Mouse (Mus musculus) liver, embryonic 12.5 days (tissue): ENCODE data around the gene Myct1. TPM values are rescaled to one million over a fixed set of nuclear protein-coding genes. Genes with fewer than 3 reads are reported as not detected.
A peak's percentile ranks its signal among the peaks of the same experiment; 100 is the strongest.

Experiments
- ATAC-seq: fragments of 200-750 bp; cut with Nextera tagmentation; 2 replicates; pipeline ENCODE4 v1.8.0; 2017; ENCODE audit warnings: moderate number of reproducible peaks, mild to moderate bottlenecking, moderate library complexity
- H3K27ac ChIP-seq: fragments of 300-500 bp; sonication (generic); 2 replicates; pipeline ENCODE4 v1.5.1; 2016; ENCODE audit warnings: mild to moderate bottlenecking
- H3K27me3 ChIP-seq: fragments of 300-500 bp; sonication (generic); replicated peaks from 2 replicates; pipeline ENCODE4 v1.6.1; 2016; ENCODE audit warnings: mild to moderate bottlenecking, moderate library complexity
- H3K36me3 ChIP-seq: fragments of 300-500 bp; sonication (generic); 2 replicates; pipeline ENCODE4 v1.6.1; 2016; ENCODE audit warnings: mild to moderate bottlenecking, moderate library complexity
- H3K4me1 ChIP-seq: fragments of 300-500 bp; sonication (generic); 2 replicates; pipeline ENCODE4 v1.6.1; 2016
- H3K4me2 ChIP-seq: fragments of 300-500 bp; sonication (generic); 2 replicates; pipeline ENCODE4 v1.6.1; 2016; ENCODE audit warnings: mild to moderate bottlenecking, moderate library complexity
- H3K4me3 ChIP-seq: fragments of 300-500 bp; sonication (generic); 2 replicates; pipeline ENCODE4 v1.5.1; 2016; ENCODE audit warnings: mild to moderate bottlenecking, moderate library complexity
- H3K9ac ChIP-seq: fragments of 300-500 bp; sonication (generic); 2 replicates; pipeline ENCODE4 v1.6.1; 2016; ENCODE audit warnings: mild to moderate bottlenecking, moderate library complexity
- H3K9me3 ChIP-seq: fragments of 300-500 bp; sonication (generic); replicated peaks from 2 replicates; pipeline ENCODE4 v1.6.1; 2016; ENCODE audit warnings: mild to moderate bottlenecking, moderate library complexity
- WGBS: fragments of 180-500 bp; shearing (Covaris S2); methylation state at CpG from one replicate; pipeline ENCODE4 v1.1.7; 2016; ENCODE audit not compliant: insufficient replicate concordance; 5-methylcytosine and 5-hydroxymethylcytosine counted together
- polyA plus RNA-seq: library from polyadenylated mRNA; unstranded; fragments of >200 nt; fragmentation: Nextera tagmentation; extraction: Ambion mirVana; gene quantifications from 2 replicates; pipeline ENCODE4 v1.2.1, GENCODE M21; 2016

Gene Myct1
- polyA plus RNA-seq, 1 experiment from 2014 or later: 3.0 TPM

DNA sequence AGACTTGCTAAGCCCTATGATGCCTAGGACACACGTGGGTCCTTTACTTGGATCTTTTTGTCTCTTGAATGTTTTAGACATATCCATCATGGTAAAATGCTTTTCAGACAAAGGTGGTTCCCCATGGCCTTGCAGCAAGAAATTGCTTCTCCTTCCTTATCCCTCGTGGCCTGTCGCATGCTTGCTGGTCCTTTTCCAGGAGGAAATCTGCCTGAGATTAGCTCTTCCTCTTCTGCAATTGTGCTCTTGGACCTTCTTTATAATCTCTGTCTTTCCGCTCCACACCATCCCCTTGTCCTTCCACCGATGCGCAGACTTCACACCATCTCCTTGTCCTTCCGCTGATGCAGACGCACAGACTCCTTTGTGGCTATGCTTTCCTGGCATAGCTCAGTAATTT, 23.5 kb upstream of the Myct1 start:
- Histone ChIP-seq H3K9ac (no peak overlapping the region), H3K4me1 (no peaks in the 10 kb centered on the region), H3K27me3 (no peaks in the 10 kb centered on the region), H3K9me3 (no peaks in the 10 kb centered on the region), H3K27ac (no peak overlapping the region), H3K4me2 (no peak overlapping the region), H3K4me3 (no peak overlapping the region), H3K36me3 (no peaks in the 10 kb centered on the region)
- no peak for ATAC-seq
- 58% methylated on average over 8 of the region's 8 CpGs for WGBS

DNA sequence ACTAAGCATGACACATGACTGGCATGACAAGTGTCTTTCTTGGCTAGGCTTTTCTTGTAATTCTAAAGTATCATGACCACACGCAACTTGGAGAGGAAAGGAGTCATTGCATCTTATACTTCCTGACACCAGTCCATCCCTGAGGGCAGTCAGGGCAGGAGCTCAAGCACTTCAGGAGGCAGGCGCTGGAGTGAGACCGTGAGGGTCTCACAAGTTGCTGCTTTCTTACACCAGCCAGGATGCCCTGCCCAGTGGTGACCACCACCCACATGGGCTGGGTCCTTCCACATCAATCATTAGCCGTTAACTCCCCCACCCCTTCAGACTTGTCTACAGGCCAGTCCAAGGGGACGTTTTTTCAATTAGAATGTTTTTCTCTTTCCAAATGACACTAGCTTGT, 22.2 kb upstream of the Myct1 start:
- H3K4me3 ChIP-seq: no peak overlapping the region
- no peaks in the 10 kb centered on the region for H3K4me1 ChIP-seq
- H3K4me2 ChIP-seq: no peak overlapping the region
- H3K27ac ChIP-seq: no peak overlapping the region
- H3K36me3 ChIP-seq: no peaks in the 10 kb centered on the region
- 63% methylated on average over 5 of the region's 5 CpGs for WGBS
- ATAC-seq: no peak
- no peaks in the 10 kb centered on the region for H3K27me3 ChIP-seq
- H3K9ac ChIP-seq: no peak overlapping the region
- H3K9me3 ChIP-seq: no peaks in the 10 kb centered on the region

- no peak overlapping the region for H3K4me3 ChIP-seq
- no peak overlapping the region for H3K4me2 ChIP-seq
- H3K27ac ChIP-seq: no peak overlapping the region
- whole genome bisulfite sequencing: 59% methylated on average over 2 of the region's 2 CpGs
- no peaks in the 10 kb centered on the region for H3K36me3 ChIP-seq
- ATAC-seq: no peak
- H3K27me3 ChIP-seq: no peaks in the 10 kb centered on the region
- H3K9me3 ChIP-seq: no peaks in the 10 kb centered on the region
- no peaks in the 10 kb centered on the region for H3K4me1 ChIP-seq
- no peak overlapping the region for H3K9ac ChIP-seq
These were observed 20.2 kb upstream of the Myct1 start for GRCm38 (mm10) chr10:5573328-5573727.

GRCm38 (mm10) chr10:5591061-5591460, 2.5 kb upstream of the Myct1 start:
- Histone ChIP-seq H3K4me1 (peaks cover 4% of the 10 kb centered on the region; the same call in 1 of the 2 replicates), H3K27ac (no peak overlapping the region), H3K27me3 (no peaks in the 10 kb centered on the region), H3K4me2 (no peak overlapping the region), H3K9me3 (no peaks in the 10 kb centered on the region), H3K4me3 (no peak overlapping the region), H3K36me3 (no peaks in the 10 kb centered on the region), H3K9ac (no peak overlapping the region)
- 71% methylated on average over 2 of the region's 2 CpGs for WGBS
- no peak for ATAC-seq

GRCm38 (mm10) chr10:5591996-5592395, 1.6 kb upstream of the Myct1 start:
- ATAC-seq: no peak
- Histone ChIP-seq H3K9me3 (no peaks in the 10 kb centered on the region), H3K36me3 (no peaks in the 10 kb centered on the region), H3K9ac (no peak overlapping the region), H3K4me1 (peaks cover 4% of the 10 kb centered on the region; the same call in 1 of the 2 replicates), H3K4me3 (no peak overlapping the region), H3K27ac (no peak overlapping the region), H3K27me3 (no peaks in the 10 kb centered on the region), H3K4me2 (no peak overlapping the region)
- 36% methylated on average over 4 of the region's 4 CpGs for WGBS

DNA sequence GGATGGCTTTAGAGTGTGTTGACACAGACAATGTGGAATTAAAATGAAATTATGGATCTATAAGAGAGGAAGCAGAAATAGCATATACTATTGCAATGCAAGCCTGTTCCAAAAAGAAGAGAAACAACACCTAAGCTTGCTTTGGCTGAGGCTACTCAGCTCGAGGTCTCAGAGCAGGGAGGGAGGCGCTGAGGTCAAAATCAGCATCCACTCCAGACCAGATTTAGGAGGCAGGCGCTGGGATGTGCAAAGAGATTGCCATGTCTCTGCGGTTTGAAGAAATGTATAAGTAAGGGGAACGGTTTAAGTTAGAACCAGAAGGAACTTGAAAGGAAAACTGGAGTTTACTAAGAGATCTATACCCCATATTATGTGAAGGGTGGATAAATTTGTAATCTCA, 882 bp downstream of the Myct1 start:
- WGBS: 36% methylated on average over 5 of the region's 5 CpGs
- no peaks in the 10 kb centered on the region for H3K9me3 ChIP-seq
- H3K9ac ChIP-seq: no peak overlapping the region
- no peak for ATAC-seq
- peaks cover 4% of the 10 kb centered on the region; the same call in 1 of the 2 replicates for H3K4me1 ChIP-seq
- no peak overlapping the region for H3K27ac ChIP-seq
- H3K4me2 ChIP-seq: no peak overlapping the region; the same call in 1 of the 2 replicates
- no peaks in the 10 kb centered on the region for H3K36me3 ChIP-seq
- H3K4me3 ChIP-seq: peak overlapping the region; percentile 16
- no peaks in the 10 kb centered on the region for H3K27me3 ChIP-seq

DNA sequence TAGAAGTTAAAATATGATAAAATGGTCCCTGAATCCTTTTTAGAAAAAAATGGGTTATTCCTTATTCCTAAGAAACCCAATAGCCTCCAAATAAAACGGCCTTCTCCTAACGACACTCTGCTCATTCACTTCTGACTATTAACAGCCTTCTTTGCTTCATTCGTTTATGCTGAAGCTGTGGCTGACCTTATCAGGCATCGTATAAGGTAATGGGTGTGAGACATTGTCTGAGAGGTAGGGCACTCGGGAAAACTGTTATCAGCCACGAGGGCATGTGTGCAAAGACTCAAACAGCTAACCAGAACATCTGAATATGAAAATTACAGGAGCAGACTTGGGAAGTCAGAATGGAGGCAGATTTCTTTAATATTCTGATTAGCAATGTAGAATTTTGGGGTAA, 3.0 kb downstream of the Myct1 start:
- Histone ChIP-seq H3K9me3 (no peaks in the 10 kb centered on the region), H3K4me3 (no peak overlapping the region), H3K4me1 (0 out of 2 replicates have a peak, but pooled peaks cover 4% of the 10 kb centered on the region), H3K36me3 (no peaks in the 10 kb centered on the region), H3K27me3 (no peaks in the 10 kb centered on the region), H3K9ac (no peak overlapping the region), H3K4me2 (no peak overlapping the region), H3K27ac (no peak overlapping the region)
- 26% methylated on average over 6 of the region's 6 CpGs for WGBS
- ATAC-seq: no peak

DNA sequence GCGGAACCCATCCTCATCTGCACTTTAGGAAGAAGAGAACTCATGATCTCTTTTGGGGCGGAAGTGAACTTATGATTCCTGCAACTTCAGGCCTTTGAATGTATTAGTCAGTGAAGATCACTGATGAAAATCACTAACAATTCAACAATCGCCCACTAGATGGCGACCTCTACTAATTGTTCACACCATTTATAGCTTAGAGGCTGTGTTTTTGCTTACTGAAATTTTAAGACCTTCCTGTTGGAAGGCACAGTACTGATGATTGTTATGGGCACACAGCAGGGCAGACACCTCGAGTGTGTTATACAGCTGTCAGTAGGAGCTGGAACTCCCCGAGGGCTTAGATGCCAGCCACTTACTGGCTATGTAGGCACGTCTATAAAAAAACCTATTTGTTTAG, 6.5 kb downstream of the Myct1 start:
- 21% methylated on average over 7 of the region's 7 CpGs for WGBS
- no peak for ATAC-seq

GRCm38 (mm10) chr10:5603512-5603911, 9.9 kb downstream of the Myct1 start:
- no peaks in the 10 kb centered on the region for H3K9me3 ChIP-seq
- no peaks in the 10 kb centered on the region for H3K27me3 ChIP-seq
- H3K9ac ChIP-seq: no peak overlapping the region
- no peak overlapping the region for H3K4me3 ChIP-seq
- H3K4me1 ChIP-seq: no peaks in the 10 kb centered on the region
- 51% methylated on average over 10 of the region's 10 CpGs for WGBS
- no peak overlapping the region for H3K4me2 ChIP-seq
- H3K27ac ChIP-seq: no peak overlapping the region
- H3K36me3 ChIP-seq: no peaks in the 10 kb centered on the region
- no peak for ATAC-seq

More for the DNA sequence above, 6.5 kb downstream of the Myct1 start:
- H3K4me2 ChIP-seq: no peak overlapping the region
- H3K9ac ChIP-seq: no peak overlapping the region
- no peaks in the 10 kb centered on the region for H3K9me3 ChIP-seq
- no peak overlapping the region for H3K27ac ChIP-seq
- no peaks in the 10 kb centered on the region for H3K4me1 ChIP-seq
- H3K4me3 ChIP-seq: no peak overlapping the region
- H3K36me3 ChIP-seq: no peaks in the 10 kb centered on the region
- no peaks in the 10 kb centered on the region for H3K27me3 ChIP-seq

- no peaks in the 10 kb centered on the region for H3K4me1 ChIP-seq
- no peak overlapping the region for H3K27ac ChIP-seq
- no peak overlapping the region for H3K4me3 ChIP-seq
- no peaks in the 10 kb centered on the region for H3K36me3 ChIP-seq
- H3K4me2 ChIP-seq: no peak overlapping the region
- no peak for ATAC-seq
- no peaks in the 10 kb centered on the region for H3K27me3 ChIP-seq
- no peak overlapping the region for H3K9ac ChIP-seq
- 79% methylated on average over 13 of the region's 13 CpGs for WGBS
- no peaks in the 10 kb centered on the region for H3K9me3 ChIP-seq
These were observed 10.8 kb downstream of the Myct1 start for GRCm38 (mm10) chr10:5604371-5604770.

DNA sequence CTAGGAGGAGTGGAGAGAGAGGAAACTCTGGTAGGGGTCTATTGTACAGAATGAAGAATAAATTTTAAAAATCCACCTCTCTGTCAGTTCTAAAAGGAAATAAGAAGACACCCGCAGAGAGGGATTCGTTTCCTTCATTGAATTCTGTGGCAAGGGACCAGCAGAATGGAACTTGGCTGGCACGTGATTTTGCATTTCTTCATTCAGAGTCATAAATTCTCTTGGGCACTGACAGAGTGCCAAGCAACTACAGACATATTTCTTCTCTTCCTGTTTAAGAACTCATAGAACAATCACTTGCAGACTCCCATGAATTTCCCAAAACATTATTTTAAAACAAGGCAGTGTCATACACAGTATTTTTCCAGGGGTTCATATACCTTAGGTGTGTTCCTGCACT, 15.3 kb downstream of the Myct1 start:
- Histone ChIP-seq H3K27me3 (no peaks in the 10 kb centered on the region), H3K27ac (no peak overlapping the region), H3K4me1 (no peaks in the 10 kb centered on the region)

GRCm38 (mm10) chr10:5615186-5616040, 21.8 kb downstream of the Myct1 start:
- no peaks in the 10 kb centered on the region for H3K4me1 ChIP-seq
- no peak overlapping the region for H3K9ac ChIP-seq
- H3K36me3 ChIP-seq: no peaks in the 10 kb centered on the region
- 66% methylated on average over 13 of the region's 13 CpGs for WGBS
- no peaks in the 10 kb centered on the region for H3K9me3 ChIP-seq
- no peak overlapping the region for H3K4me3 ChIP-seq
- H3K27ac ChIP-seq: no peak overlapping the region
- no peak for ATAC-seq
- H3K27me3 ChIP-seq: no peaks in the 10 kb centered on the region
- no peak overlapping the region for H3K4me2 ChIP-seq

More for the DNA sequence above, 15.3 kb downstream of the Myct1 start:
- 60% methylated on average over 3 of the region's 3 CpGs for WGBS
- Histone ChIP-seq H3K36me3 (no peaks in the 10 kb centered on the region), H3K9ac (no peak overlapping the region), H3K4me2 (no peak overlapping the region), H3K4me3 (no peak overlapping the region), H3K9me3 (no peaks in the 10 kb centered on the region)
- no peak for ATAC-seq
